Mouse (Mus musculus) liver, embryonic 14.5 days (tissue): Measurements from ENCODE around the gene Pde1a.

Source experiments
- CTCF ChIP-seq: IDR thresholded peaks from 2 replicates; pipeline ENCODE4 v1.5.1; 2016; ENCODE audit warnings: antibody characterized with exemption, low read depth, control low read depth
- EP300 ChIP-seq: IDR thresholded peaks from 2 replicates; pipeline ENCODE4 v1.6.1; 2016; ENCODE audit warnings: antibody characterized with exemption, low read depth

DNA sequence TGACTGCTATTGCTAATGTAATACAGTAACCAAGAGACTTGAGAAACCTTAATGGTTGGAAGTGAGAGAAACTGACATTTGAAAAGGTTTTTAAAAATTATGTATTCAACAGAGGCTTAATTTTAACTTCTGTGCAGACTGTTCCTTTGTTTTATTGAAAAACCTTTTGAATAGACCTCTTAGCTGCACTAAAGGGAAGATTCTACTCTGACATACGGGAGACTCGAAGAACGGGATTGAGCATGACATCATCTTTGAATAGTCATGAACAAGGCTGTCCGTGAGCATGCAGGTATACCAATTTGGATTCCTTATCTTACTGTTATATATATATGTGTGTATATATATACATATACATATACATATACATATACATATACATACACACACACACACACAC lies 207.9 kb downstream of the Pde1a start:
- TF ChIP-seq CTCF = no peak
- TF ChIP-seq EP300 = no peak
